Mouse (Mus musculus) lung, postnatal 0 days (tissue): ENCODE results near the gene Cdh4.

ENCODE experiments used
- CTCF ChIP-seq: IDR thresholded peaks from 2 replicates; pipeline ENCODE4 v1.5.1; 2016; ENCODE audit warnings: antibody characterized with exemption, mild to moderate bottlenecking
- EP300 ChIP-seq: IDR thresholded peaks from 2 replicates; pipeline ENCODE4 v1.6.1; 2016; ENCODE audit warnings: antibody characterized with exemption, mild to moderate bottlenecking, control low read depth

DNA sequence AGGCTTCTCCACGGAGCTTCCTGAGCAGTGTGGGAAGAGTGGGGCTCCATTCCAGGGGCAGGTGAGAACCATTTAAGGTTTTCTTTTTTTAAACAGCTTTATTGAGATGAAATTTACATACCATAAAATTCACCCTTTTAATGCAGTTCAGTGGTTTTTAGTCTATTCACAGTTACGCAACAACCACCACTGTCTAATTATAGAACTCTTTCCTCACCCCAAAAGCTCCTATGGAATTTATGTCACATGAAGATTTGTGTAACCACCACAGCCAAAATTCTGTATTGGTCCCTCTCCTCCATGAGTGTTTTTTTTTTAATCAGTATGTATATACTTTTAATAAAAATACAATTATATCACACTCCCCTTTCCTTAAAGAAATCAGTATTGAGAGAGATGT, 144.8 kb downstream of the Cdh4 start:
- no peak for TF ChIP-seq CTCF
- no peak for TF ChIP-seq EP300
